Mouse (Mus musculus): ENCODE results near the gene Cryba2.

Cryba2 gene

GRCm38 (mm10) chr1:74850251-74850650, 42.7 kb downstream of the Cryba2 start:
- no peak for DNase-seq (ENCODE audit: low read depth, low spot score)

GRCm38 (mm10) chr1:74848946-74849345, 44.0 kb downstream of the Cryba2 start:
- no peak for DNase-seq (ENCODE audit: low read depth, low spot score)

GRCm38 (mm10) chr1:74846341-74846740, 46.6 kb downstream of the Cryba2 start:
- no peak for DNase-seq (ENCODE audit: low read depth, low spot score)

- DNase-seq (ENCODE audit: low read depth, low spot score) = no peak
Observed at GRCm38 (mm10) chr1:74843090-74843489, 49.9 kb downstream of the Cryba2 start.
